Mouse (Mus musculus) kidney, embryonic 14.5 days (tissue): ENCODE results near the gene Krt34. TPM values are rescaled to one million over a fixed set of nuclear protein-coding genes. Genes with fewer than 3 reads are reported as not detected.

Experiments
- ATAC-seq: fragments of 200-750 bp; cut with Nextera tagmentation; 2 replicates; pipeline ENCODE4 v1.8.0; 2017; ENCODE audit warnings: moderate number of reproducible peaks, mild to moderate bottlenecking, moderate TSS enrichment, moderate library complexity; ENCODE audit not compliant: low FRiP score, low TSS enrichment
- H3K27ac ChIP-seq: fragments of 300-500 bp; sonication (generic); 2 replicates; pipeline ENCODE4 v1.5.1; 2014; ENCODE audit warnings: low read depth, mild to moderate bottlenecking, low read length, moderate library complexity, mixed read lengths
- H3K27me3 ChIP-seq: fragments of 300-500 bp; sonication (generic); 2 replicates; pipeline ENCODE4 v1.6.1; 2014; ENCODE audit warnings: mild to moderate bottlenecking, low read length; ENCODE audit not compliant: control insufficient read depth, insufficient read depth
- H3K36me3 ChIP-seq: fragments of 300-500 bp; sonication (generic); 2 replicates; pipeline ENCODE4 v1.6.1; 2014; ENCODE audit warnings: low read length, mixed read lengths; ENCODE audit not compliant: control insufficient read depth, insufficient read depth
- H3K4me1 ChIP-seq: fragments of 300-500 bp; sonication (generic); 2 replicates; pipeline ENCODE4 v1.6.1; 2014; ENCODE audit warnings: low read length, mixed read lengths; ENCODE audit not compliant: control insufficient read depth, insufficient read depth
- H3K4me2 ChIP-seq: fragments of 300-500 bp; sonication (generic); replicated peaks from 2 replicates; pipeline ENCODE4 v1.6.1; 2014; ENCODE audit warnings: low read depth, mild to moderate bottlenecking, low read length
- H3K4me3 ChIP-seq: fragments of 300-500 bp; sonication (generic); 2 replicates; pipeline ENCODE4 v1.5.1; 2014; ENCODE audit warnings: mild to moderate bottlenecking, low read length
- H3K9ac ChIP-seq: fragments of 300-500 bp; sonication (generic); 2 replicates; pipeline ENCODE4 v1.6.1; 2014; ENCODE audit warnings: low read depth, mild to moderate bottlenecking, low read length, moderate library complexity
- H3K9me3 ChIP-seq: fragments of 300-500 bp; sonication (generic); 2 replicates; pipeline ENCODE4 v1.6.1; 2016; ENCODE audit warnings: low read length; ENCODE audit not compliant: control insufficient read depth
- WGBS: fragments of 180-500 bp; shearing (Covaris S2); extraction: QIAGEN DNeasy Blood & Tissue Kit; methylation state at CpG from one replicate; pipeline ENCODE4 v1.1.7; 2014; 5-methylcytosine and 5-hydroxymethylcytosine counted together
- polyA plus RNA-seq: library from polyadenylated mRNA; unstranded; fragments of >200 nt; fragmentation: Nextera tagmentation; extraction: Ambion mirVana; gene quantifications from 2 replicates; pipeline ENCODE4 v1.2.1, GENCODE M21; 2014

Gene Krt34
- polyA plus RNA-seq, 1 experiment from 2014 or later: not detected

DNA sequence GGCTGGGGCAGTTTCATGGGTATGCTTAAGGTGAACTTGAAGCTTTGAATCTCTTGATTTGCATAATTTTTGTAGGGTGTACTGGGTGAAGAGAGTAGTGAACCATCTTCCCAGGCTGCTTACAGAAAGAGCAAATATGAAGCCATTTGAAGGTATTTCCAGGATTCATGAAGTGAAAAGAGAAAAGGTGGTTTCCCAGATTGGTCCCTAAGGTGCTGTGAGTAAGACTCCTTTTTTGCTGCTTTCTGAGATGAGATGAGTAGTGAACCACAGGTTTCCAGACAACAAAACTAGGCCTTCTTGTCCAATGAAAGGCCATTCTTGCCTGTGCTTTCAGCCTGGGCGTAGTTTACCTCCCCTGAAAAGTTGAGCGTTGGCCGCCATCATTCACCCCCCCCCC, 52.8 kb downstream of the Krt34 start:
- ATAC-seq: no peak
- no peak overlapping the region for H3K27ac ChIP-seq
- H3K4me1 ChIP-seq: no peaks in the 10 kb centered on the region
- no peak overlapping the region for H3K9ac ChIP-seq
- H3K9me3 ChIP-seq: no peaks in the 10 kb centered on the region
- no peaks in the 10 kb centered on the region; the same call in none of the 2 replicates for H3K27me3 ChIP-seq
- H3K36me3 ChIP-seq: no peaks in the 10 kb centered on the region
- 93% methylated on average over 3 of the region's 3 CpGs for WGBS
- H3K4me2 ChIP-seq: no peak overlapping the region
- H3K4me3 ChIP-seq: no peak overlapping the region

Other genes starting within 250 kb of the Krt34 start
- not detected in 2 replicates for gene Gm11596, start 248.1 kb downstream of the Krt34 start, polyA plus RNA-seq
- not detected in 2 replicates for gene Gm11569, start 242.6 kb downstream of the Krt34 start, polyA plus RNA-seq
- gene Gm11554, start 237.1 kb downstream of the Krt34 start, polyA plus RNA-seq: not detected in 2 replicates
- not detected in 2 replicates for gene Krtap4-13, start 231.7 kb downstream of the Krt34 start, polyA plus RNA-seq
- not detected in 2 replicates for gene Gm11564, start 225.9 kb downstream of the Krt34 start, polyA plus RNA-seq
- gene 2300003K06Rik, start 203.5 kb downstream of the Krt34 start, polyA plus RNA-seq: not detected in 2 replicates
- gene Krtap4-16, start 189.9 kb downstream of the Krt34 start, polyA plus RNA-seq: not detected in 2 replicates
- gene Gm11568, start 183.6 kb downstream of the Krt34 start, polyA plus RNA-seq: not detected in 2 replicates
- not detected in 2 replicates for gene Gm11559, start 177.1 kb downstream of the Krt34 start, polyA plus RNA-seq
- gene Krtap9-1, start 168.2 kb downstream of the Krt34 start, polyA plus RNA-seq: not detected in 2 replicates
- not detected in 2 replicates for gene Gm11567, start 162.4 kb downstream of the Krt34 start, polyA plus RNA-seq
- not detected in 2 replicates for gene Krtap31-1, start 133.6 kb downstream of the Krt34 start, polyA plus RNA-seq
- gene Gm11565, start 126.8 kb downstream of the Krt34 start, polyA plus RNA-seq: not detected in 2 replicates
- gene Krtap31-2, start 105.3 kb downstream of the Krt34 start, polyA plus RNA-seq: not detected in 2 replicates
- gene Krtap9-5, start 93.1 kb downstream of the Krt34 start, polyA plus RNA-seq: not detected in 2 replicates
- not detected in 2 replicates for gene Krtap29-1, start 62.5 kb downstream of the Krt34 start, polyA plus RNA-seq
- gene Krtap16-1, start 55.0 kb downstream of the Krt34 start, polyA plus RNA-seq: not detected in 2 replicates
- gene Krtap17-1, start 47.6 kb downstream of the Krt34 start, polyA plus RNA-seq: not detected in 2 replicates
- gene Krt33a, start 25.3 kb downstream of the Krt34 start, polyA plus RNA-seq: not detected in 2 replicates
- not detected in 2 replicates for gene Krt33b, start 11.7 kb downstream of the Krt34 start, polyA plus RNA-seq
- gene Krt31, start 9.0 kb upstream of the Krt34 start, polyA plus RNA-seq: not detected in 2 replicates
- not detected in 2 replicates for gene Krt32, start 46.7 kb upstream of the Krt34 start, polyA plus RNA-seq
- not detected in 2 replicates for gene Krt35, start 54.7 kb upstream of the Krt34 start, polyA plus RNA-seq
- 1.4 and 1.5 TPM in 2 replicates for gene Krt36, start 64.1 kb upstream of the Krt34 start, polyA plus RNA-seq
- not detected in 2 replicates for gene Krt13, start 80.0 kb upstream of the Krt34 start, polyA plus RNA-seq
- gene Krt15, start 94.4 kb upstream of the Krt34 start, polyA plus RNA-seq: 0.96 and 1.2 TPM in 2 replicates
- gene Krt19, start 107.1 kb upstream of the Krt34 start, polyA plus RNA-seq: 24.2 and 31.4 TPM in 2 replicates
- gene Krt9, start 151.7 kb upstream of the Krt34 start, polyA plus RNA-seq: not detected in 2 replicates
- gene Krt14, start 166.0 kb upstream of the Krt34 start, polyA plus RNA-seq: not detected in 2 replicates
- gene Krt16, start 207.3 kb upstream of the Krt34 start, polyA plus RNA-seq: not detected in 2 replicates
- 0.13 and 0.14 TPM in 2 replicates for gene Krt17, start 219.5 kb upstream of the Krt34 start, polyA plus RNA-seq
- not detected in 2 replicates for gene Krt42, start 228.3 kb upstream of the Krt34 start, polyA plus RNA-seq